Mouse (Mus musculus): Measurements from ENCODE around the gene Etfb. TPM values are rescaled to one million over a fixed set of nuclear protein-coding genes. Genes with fewer than 3 reads are reported as not detected.
A peak's percentile ranks its signal among the peaks of the same experiment; 100 is the strongest.

The Etfb gene
- polyA plus RNA-seq, 1 experiment from 2014 or later = 202 TPM

- peak overlapping the region; percentile 55 for H3K4me3 ChIP-seq (ENCODE audit: low read depth, low read length)
- peak overlapping the region; percentile 53 for H3K9ac ChIP-seq (ENCODE audit: low read length)
- no peaks in the 10 kb centered on the region for H3K9me3 ChIP-seq (ENCODE audit: control insufficient read depth, low read length)
- ATAC-seq (ENCODE audit: low FRiP score) = no peak
- H3K4me2 ChIP-seq = peak overlapping the region; percentile 82
- H3K36me3 ChIP-seq (ENCODE audit: control insufficient read depth, insufficient read depth, low read length) = no peaks in the 10 kb centered on the region
- 17% methylated on average over 9 of the region's 9 CpGs for WGBS
- H3K4me1 ChIP-seq (ENCODE audit: control insufficient read depth, insufficient read depth, low read length) = peaks cover 8% of the 10 kb centered on the region
- DNase-seq (ENCODE audit: low spot score, missing footprints) = no peak
- H3K27me3 ChIP-seq (ENCODE audit: control insufficient read depth, insufficient read depth, low read length) = no peaks in the 10 kb centered on the region
- peak overlapping the region; percentile 62; the same call in 1 of the 2 replicates for H3K27ac ChIP-seq (ENCODE audit: low read depth, low read length)
Measured at GRCm38 (mm10) chr7:43442684-43443083, 1.2 kb upstream of the Etfb start.

GRCm38 (mm10) chr7:43443126-43443916 is 562 bp upstream of the Etfb start:
- peak overlapping the region; percentile 62; the same call in 1 of the 2 replicates for H3K27ac ChIP-seq (ENCODE audit: low read depth, low read length)
- H3K9ac ChIP-seq (ENCODE audit: low read length) = peak overlapping the region; percentile 53
- peaks cover 8% of the 10 kb centered on the region for H3K4me1 ChIP-seq (ENCODE audit: control insufficient read depth, insufficient read depth, low read length)
- peak overlapping the region; percentile 55 for H3K4me3 ChIP-seq (ENCODE audit: low read depth, low read length)
- no peaks in the 10 kb centered on the region for H3K27me3 ChIP-seq (ENCODE audit: control insufficient read depth, insufficient read depth, low read length)
- peak; percentile 83 for ATAC-seq (ENCODE audit: low FRiP score)
- no peaks in the 10 kb centered on the region for H3K36me3 ChIP-seq (ENCODE audit: control insufficient read depth, insufficient read depth, low read length)
- WGBS = under 1% methylated on average over 36 of the region's 36 CpGs
- no peaks in the 10 kb centered on the region for H3K9me3 ChIP-seq (ENCODE audit: control insufficient read depth, low read length)
- peak; percentile 98 for DNase-seq (ENCODE audit: low spot score, missing footprints)
- H3K4me2 ChIP-seq = peak overlapping the region; percentile 82

DNA sequence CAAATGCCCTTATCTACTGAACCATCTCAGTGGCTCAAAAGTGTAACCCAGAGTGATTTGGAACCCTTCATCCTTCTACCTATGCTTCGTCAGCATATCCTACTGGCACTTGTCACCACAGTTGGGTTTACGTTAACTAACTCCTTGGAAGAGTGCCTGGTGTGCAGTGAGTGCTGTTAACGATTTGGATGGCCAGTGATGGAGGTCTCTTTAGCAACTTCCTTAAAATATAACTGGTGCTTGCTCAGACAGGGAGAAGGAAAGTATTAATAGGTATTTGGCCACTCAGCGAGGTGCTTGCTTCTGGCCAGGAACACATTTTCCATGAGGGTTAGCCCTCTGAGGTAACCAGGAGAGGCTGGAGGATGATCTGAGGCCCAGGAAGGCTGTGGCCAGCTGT is 3.9 kb downstream of the Etfb start:
- Histone ChIP-seq H3K4me1 (ENCODE audit: control insufficient read depth, insufficient read depth, low read length) (peaks cover 5% of the 10 kb centered on the region), H3K27ac (ENCODE audit: low read depth, low read length) (no peak overlapping the region), H3K4me3 (ENCODE audit: low read depth, low read length) (no peak overlapping the region), H3K27me3 (ENCODE audit: control insufficient read depth, insufficient read depth, low read length) (no peaks in the 10 kb centered on the region), H3K9me3 (ENCODE audit: control insufficient read depth, low read length) (no peaks in the 10 kb centered on the region), H3K9ac (ENCODE audit: low read length) (no peak overlapping the region), H3K4me2 (no peak overlapping the region), H3K36me3 (ENCODE audit: control insufficient read depth, insufficient read depth, low read length) (no peaks in the 10 kb centered on the region; the same call in 1 of the 2 replicates)
- ATAC-seq (ENCODE audit: low FRiP score) (no peak), DNase-seq (ENCODE audit: low spot score, missing footprints) (peak; percentile 35)
- 91% methylated on average over 4 of the region's 4 CpGs for WGBS

DNA sequence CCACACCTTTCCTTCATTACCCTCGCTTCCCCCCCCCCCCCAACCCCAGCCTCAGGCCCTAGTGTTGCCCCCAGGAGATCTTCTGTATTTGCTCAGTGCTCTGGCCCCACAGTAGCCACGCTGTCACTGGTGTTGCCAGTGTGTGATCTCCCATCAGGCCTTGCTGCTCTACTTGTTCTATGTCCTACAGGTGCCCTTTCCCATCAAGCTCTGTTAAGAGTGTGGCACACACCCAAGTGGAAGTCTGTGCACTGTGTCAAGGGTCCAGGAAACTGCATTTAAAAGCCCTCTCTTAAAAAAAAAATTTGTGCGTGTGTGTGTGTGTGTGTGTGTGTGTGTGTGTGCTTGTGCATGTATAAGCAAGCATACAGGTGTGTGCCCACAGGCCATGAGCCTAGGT is 4.4 kb downstream of the Etfb start:
- Histone ChIP-seq H3K27me3 (ENCODE audit: control insufficient read depth, insufficient read depth, low read length) (no peaks in the 10 kb centered on the region), H3K9me3 (ENCODE audit: control insufficient read depth, low read length) (no peaks in the 10 kb centered on the region), H3K9ac (ENCODE audit: low read length) (no peak overlapping the region), H3K4me3 (ENCODE audit: low read depth, low read length) (no peak overlapping the region), H3K4me2 (no peak overlapping the region), H3K4me1 (ENCODE audit: control insufficient read depth, insufficient read depth, low read length) (peaks cover 5% of the 10 kb centered on the region), H3K27ac (ENCODE audit: low read depth, low read length) (no peak overlapping the region), H3K36me3 (ENCODE audit: control insufficient read depth, insufficient read depth, low read length) (peaks cover 2% of the 10 kb centered on the region; the same call in 1 of the 2 replicates)
- no peak for DNase-seq (ENCODE audit: low spot score, missing footprints)
- 95% methylated on average over 2 of the region's 3 CpGs for WGBS
- no peak for ATAC-seq (ENCODE audit: low FRiP score)

DNA sequence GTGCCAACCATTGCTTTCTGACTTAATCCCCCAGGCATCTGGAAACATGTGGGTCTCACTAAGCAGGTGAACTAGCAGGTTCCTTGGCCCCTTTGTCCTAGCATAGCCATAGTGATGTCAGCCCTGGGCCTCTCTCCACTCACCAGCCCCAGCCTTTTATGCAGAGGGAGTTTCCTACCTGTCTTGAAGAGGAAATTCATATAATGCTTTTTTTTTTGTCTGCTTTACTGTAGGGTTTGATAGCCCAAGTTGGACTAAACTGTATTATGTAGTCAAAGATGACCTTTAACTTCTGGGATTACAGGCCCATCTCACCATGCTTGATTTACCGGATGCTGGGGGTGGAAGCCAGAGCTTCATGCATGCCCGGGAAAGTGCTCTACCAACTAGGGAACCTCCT is 5.9 kb downstream of the Etfb start:
- no peak for ATAC-seq (ENCODE audit: low FRiP score)
- Histone ChIP-seq H3K27ac (ENCODE audit: low read depth, low read length) (no peak overlapping the region), H3K9me3 (ENCODE audit: control insufficient read depth, low read length) (no peaks in the 10 kb centered on the region)

DNA sequence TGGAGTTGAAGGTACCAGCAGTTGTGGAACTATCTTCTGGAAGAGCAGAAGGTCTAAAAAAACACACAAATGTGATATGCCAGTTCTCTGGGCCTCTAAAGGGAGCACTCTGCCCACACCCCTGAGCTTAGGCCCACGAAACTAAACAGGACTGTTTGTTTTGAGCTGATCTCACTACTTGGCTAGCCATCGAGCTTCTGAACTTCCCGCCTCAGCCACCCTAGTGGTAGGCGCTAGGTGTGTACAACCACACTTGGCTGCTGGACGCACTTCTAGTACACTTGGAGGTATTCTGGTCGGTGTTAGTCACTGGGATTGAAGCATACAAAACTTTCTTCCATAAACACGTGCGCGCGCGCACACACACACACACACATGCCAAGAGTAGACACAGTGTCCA is 7.8 kb downstream of the Etfb start:
- ATAC-seq (ENCODE audit: low FRiP score) (no peak), DNase-seq (ENCODE audit: low spot score, missing footprints) (no peak)
- WGBS = 97% methylated on average over 11 of the region's 11 CpGs

More for the DNA sequence above, 5.9 kb downstream of the Etfb start:
- no peaks in the 10 kb centered on the region for H3K27me3 ChIP-seq (ENCODE audit: control insufficient read depth, insufficient read depth, low read length)
- H3K9ac ChIP-seq (ENCODE audit: low read length) = no peak overlapping the region
- H3K36me3 ChIP-seq (ENCODE audit: control insufficient read depth, insufficient read depth, low read length) = peaks cover 2% of the 10 kb centered on the region; the same call in 1 of the 2 replicates
- H3K4me2 ChIP-seq = no peak overlapping the region
- WGBS = 98% methylated on average over 2 of the region's 2 CpGs
- no peak overlapping the region for H3K4me3 ChIP-seq (ENCODE audit: low read depth, low read length)
- peaks cover under 1% of the 10 kb centered on the region; the same call in 1 of the 2 replicates for H3K4me1 ChIP-seq (ENCODE audit: control insufficient read depth, insufficient read depth, low read length)
- no peak for DNase-seq (ENCODE audit: low spot score, missing footprints)

GRCm38 (mm10) chr7:43452609-43453008 is 8.7 kb downstream of the Etfb start:
- Histone ChIP-seq H3K36me3 (ENCODE audit: control insufficient read depth, insufficient read depth, low read length) (peaks cover 2% of the 10 kb centered on the region; the same call in 1 of the 2 replicates), H3K4me2 (no peak overlapping the region), H3K27ac (ENCODE audit: low read depth, low read length) (no peak overlapping the region), H3K9ac (ENCODE audit: low read length) (no peak overlapping the region), H3K9me3 (ENCODE audit: control insufficient read depth, low read length) (no peaks in the 10 kb centered on the region), H3K4me3 (ENCODE audit: low read depth, low read length) (no peak overlapping the region), H3K27me3 (ENCODE audit: control insufficient read depth, insufficient read depth, low read length) (no peaks in the 10 kb centered on the region), H3K4me1 (ENCODE audit: control insufficient read depth, insufficient read depth, low read length) (no peaks in the 10 kb centered on the region)
- DNase-seq (ENCODE audit: low spot score, missing footprints) (no peak), ATAC-seq (ENCODE audit: low FRiP score) (peak; percentile 41; the same call in 1 of the 2 replicates)
- WGBS = 33% methylated on average over 4 of the region's 4 CpGs

More for the DNA sequence above, 7.8 kb downstream of the Etfb start:
- no peaks in the 10 kb centered on the region for H3K9me3 ChIP-seq (ENCODE audit: control insufficient read depth, low read length)
- H3K4me3 ChIP-seq (ENCODE audit: low read depth, low read length) = no peak overlapping the region
- no peak overlapping the region for H3K27ac ChIP-seq (ENCODE audit: low read depth, low read length)
- no peak overlapping the region for H3K9ac ChIP-seq (ENCODE audit: low read length)
- H3K4me2 ChIP-seq = no peak overlapping the region
- H3K27me3 ChIP-seq (ENCODE audit: control insufficient read depth, insufficient read depth, low read length) = no peaks in the 10 kb centered on the region
- H3K36me3 ChIP-seq (ENCODE audit: control insufficient read depth, insufficient read depth, low read length) = peaks cover 2% of the 10 kb centered on the region; the same call in 1 of the 2 replicates
- no peaks in the 10 kb centered on the region for H3K4me1 ChIP-seq (ENCODE audit: control insufficient read depth, insufficient read depth, low read length)

DNA sequence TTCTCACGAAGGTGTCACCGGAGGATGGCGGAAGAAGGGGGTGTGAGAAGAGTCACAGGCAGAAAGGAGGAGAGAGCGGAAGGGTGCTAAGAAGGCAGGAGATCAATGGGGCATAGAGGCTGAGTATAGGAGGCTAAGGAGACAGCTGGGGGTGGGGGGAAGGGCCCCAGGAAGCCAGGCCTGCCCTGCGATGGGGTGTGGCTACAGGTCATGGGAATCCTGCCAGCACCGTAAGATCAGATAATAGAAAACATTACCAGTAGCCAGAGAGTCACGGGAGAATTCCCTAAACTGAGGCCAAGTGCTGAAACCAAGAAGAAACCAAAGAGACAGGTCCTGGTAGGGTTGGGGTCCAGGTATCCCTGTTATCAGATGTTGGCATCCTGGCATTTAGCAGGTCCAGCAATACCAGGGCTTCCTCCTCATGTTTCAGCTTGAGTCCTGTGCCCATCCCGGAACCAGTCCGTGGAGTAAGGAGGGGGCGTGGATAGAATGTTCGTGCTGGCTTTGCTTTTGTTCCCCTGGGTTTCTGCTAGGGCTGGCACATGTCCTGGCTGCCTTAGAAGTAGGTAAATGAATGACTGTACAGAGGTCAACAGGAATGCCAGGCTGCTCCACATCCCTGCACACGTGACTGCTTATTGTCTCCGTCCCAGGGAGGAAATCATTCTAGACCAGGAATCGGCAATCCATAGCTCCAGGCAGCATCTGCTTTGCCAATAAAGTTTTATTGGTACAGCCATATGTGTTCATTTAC is 9.9 kb downstream of the Etfb start:
- Histone ChIP-seq H3K27ac (ENCODE audit: low read depth, low read length) (no peak overlapping the region), H3K9me3 (ENCODE audit: control insufficient read depth, low read length) (no peaks in the 10 kb centered on the region), H3K4me3 (ENCODE audit: low read depth, low read length) (no peak overlapping the region), H3K9ac (ENCODE audit: low read length) (no peak overlapping the region), H3K27me3 (ENCODE audit: control insufficient read depth, insufficient read depth, low read length) (no peaks in the 10 kb centered on the region), H3K4me1 (ENCODE audit: control insufficient read depth, insufficient read depth, low read length) (no peaks in the 10 kb centered on the region), H3K4me2 (no peak overlapping the region), H3K36me3 (ENCODE audit: control insufficient read depth, insufficient read depth, low read length) (peaks cover 2% of the 10 kb centered on the region; the same call in 1 of the 2 replicates)
- WGBS = 93% methylated on average over 14 of the region's 14 CpGs
- DNase-seq (ENCODE audit: low spot score, missing footprints) (no peak), ATAC-seq (ENCODE audit: low FRiP score) (no peak)

DNA sequence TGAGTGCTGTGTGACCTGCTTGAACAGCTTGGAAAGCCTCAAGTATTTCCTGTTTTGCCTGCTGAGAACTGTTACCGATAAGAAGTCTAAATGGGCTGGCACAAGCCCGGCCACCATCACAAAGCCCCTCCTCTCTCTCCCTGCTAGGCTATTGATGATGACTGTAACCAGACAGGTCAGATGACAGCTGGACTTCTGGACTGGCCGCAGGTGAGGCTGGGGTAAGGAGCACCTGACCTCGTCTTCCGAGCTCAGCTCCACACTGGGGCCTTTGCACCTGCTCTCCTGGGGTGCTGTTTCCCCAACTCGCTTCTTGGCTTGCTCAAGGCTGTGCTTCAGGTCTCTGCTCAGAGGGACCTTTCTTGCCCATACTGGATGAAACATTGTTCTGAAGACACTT is 10.5 kb downstream of the Etfb start:
- no peak overlapping the region for H3K4me3 ChIP-seq (ENCODE audit: low read depth, low read length)
- H3K4me2 ChIP-seq = no peak overlapping the region
- no peaks in the 10 kb centered on the region for H3K27me3 ChIP-seq (ENCODE audit: control insufficient read depth, insufficient read depth, low read length)
- ATAC-seq (ENCODE audit: low FRiP score) (no peak), DNase-seq (ENCODE audit: low spot score, missing footprints) (no peak)
- H3K36me3 ChIP-seq (ENCODE audit: control insufficient read depth, insufficient read depth, low read length) = peaks cover 2% of the 10 kb centered on the region; the same call in 1 of the 2 replicates
- 94% methylated on average over 6 of the region's 6 CpGs for WGBS
- no peaks in the 10 kb centered on the region for H3K9me3 ChIP-seq (ENCODE audit: control insufficient read depth, low read length)
- no peaks in the 10 kb centered on the region for H3K4me1 ChIP-seq (ENCODE audit: control insufficient read depth, insufficient read depth, low read length)
- no peak overlapping the region for H3K27ac ChIP-seq (ENCODE audit: low read depth, low read length)
- H3K9ac ChIP-seq (ENCODE audit: low read length) = no peak overlapping the region
